Mouse (Mus musculus) heart, postnatal 0 days (tissue): ENCODE data around the gene Prep.

ENCODE experiments used
- CTCF ChIP-seq: IDR thresholded peaks from 2 replicates; pipeline ENCODE4 v1.5.1; 2016; ENCODE audit warnings: antibody characterized with exemption, control low read depth, low read depth
- EP300 ChIP-seq: IDR thresholded peaks from 2 replicates; pipeline ENCODE4 v1.6.1; 2016; ENCODE audit warnings: antibody characterized with exemption, low read depth

GRCm38 (mm10) chr10:45144038-45144817, 77.2 kb downstream of the Prep start:
- no peak for TF ChIP-seq EP300
- no peak for TF ChIP-seq CTCF
